Comparison of ENCODE assay signal across 8 mouse cellular contexts in genomic region chr17:35046681-35047455, GRCm38 (mm10). TPM values are rescaled to one million over a fixed set of nuclear protein-coding genes. Genes with fewer than 3 reads are reported as not detected.
DNase-seq lines count a peak whose midpoint lies in the region; ATAC-seq and TF ChIP-seq lines count a peak whose summit lies in the region.

Gene Msh5, minus strand, starts transcription at chr17:35046745.

- no peak for TF ChIP-seq CTCF in hindbrain, postnatal 0 days (IDR thresholded peaks at IDR 0.05; ENCODE audit: low read depth)

- peak within 1 kb of the TSS; percentile 67 for H3K9ac ChIP-seq in hindbrain, postnatal 0 days (replicated peaks; ENCODE audit: low read length)

- H3K4me1 ChIP-seq in hindbrain, postnatal 0 days (ENCODE audit: insufficient read depth, low read length): 0 out of 2 replicates have a peak, but pooled peaks cover 4% of the 10 kb centered on the region
- H3K4me1 ChIP-seq in megakaryocyte, embryonic 14.5 days: peaks cover 69% of the 10 kb centered on the region

- H3K4me3 ChIP-seq in hindbrain, postnatal 0 days (ENCODE audit: low read length): peak within 1 kb of the TSS; percentile 53
- peak within 1 kb of the TSS; percentile 93 for H3K4me3 ChIP-seq in megakaryocyte, embryonic 14.5 days (replicated peaks)

- no peaks in the 10 kb centered on the region for H3K36me3 ChIP-seq in hindbrain, postnatal 0 days (ENCODE audit: insufficient read depth, low read length)
- peaks cover 8% of the 10 kb centered on the region for H3K36me3 ChIP-seq in megakaryocyte, embryonic 14.5 days (replicated peaks; ENCODE audit: low read length)

- WGBS in hindbrain, postnatal 0 days: 3% methylated on average over 32 of the region's 33 CpGs

- peak within 1 kb of the TSS; percentile 74 for H3K4me2 ChIP-seq in hindbrain, postnatal 0 days (ENCODE audit: low read depth, low read length)

- peak within 1 kb of the TSS; percentile 51 for H3K27ac ChIP-seq in hindbrain, postnatal 0 days

- peak; percentile 99 for ATAC-seq in hindbrain, postnatal 0 days

- no peaks in the 10 kb centered on the region for H3K27me3 ChIP-seq in hindbrain, postnatal 0 days (ENCODE audit: insufficient read depth, low read length)
- H3K27me3 ChIP-seq in megakaryocyte, embryonic 14.5 days (replicated peaks): no peaks in the 10 kb centered on the region

- no peaks in the 10 kb centered on the region for H3K9me3 ChIP-seq in hindbrain, postnatal 0 days (ENCODE audit: low read length)
- H3K9me3 ChIP-seq in megakaryocyte, embryonic 14.5 days: no peaks in the 10 kb centered on the region

- peak; percentile 99 for DNase-seq in WW6 (ENCODE audit: low read depth, low spot score)
- DNase-seq in cerebellum, postnatal 4 days (ENCODE audit: low spot score in 2 of 2): peak; percentile 92 to 98
- DNase-seq in gastrocnemius, adult 18-20 months (ENCODE audit: low spot score): peak; percentile 96
- peak; percentile 99 for DNase-seq in hindbrain, postnatal 0 days (ENCODE audit: low spot score)
- peak; percentile 85 to 93 for DNase-seq in left cerebral cortex, adult 8-10 months (ENCODE audit: low spot score in 2 of 2)
- DNase-seq in right cerebral cortex, postnatal 10 days (ENCODE audit: low spot score in 2 of 2): peak; percentile 97 to 98
- peak; percentile 94 for DNase-seq in urinary bladder, postnatal 25 days (ENCODE audit: low spot score)

RNA-seq across cellular contexts. Expression of gene Msh5, which starts in this region (rescaled TPM):
- total RNA-seq in gastrocnemius, adult 18-20 months (2021): under 1 TPM in 1 of 2 experiments, not detected in 1; 0.28 TPM
- 1.1 and 6.4 TPM in 2 replicates for total RNA-seq in hindbrain, postnatal 0 days (2014; rRNA removed)
- polyA plus RNA-seq in hindbrain, postnatal 0 days (2015; fragmentation: Nextera tagmentation; extraction: Ambion mirVana): 2.2 and 3.1 TPM in 2 replicates
- total RNA-seq in left cerebral cortex, adult 8-10 months (2022): 1 to 10 TPM in 1 of 4 experiments, under 1 TPM in 2, not detected in 1; 0.34 to 1.2 (median 0.78) TPM
- polyA plus RNA-seq in megakaryocyte, embryonic 14.5 days (2012; ENCODE audit: insufficient read depth, low replicate concordance): 10.5 and 10.9 TPM in 2 replicates

Comparison
In these comparisons a context has a peak if more than half of its experiments do, and no peak if none do; other contexts are left out.
1. Peak in every context shown above with its lines: DNase-seq, ATAC-seq, H3K4me3 ChIP-seq and H3K27ac ChIP-seq.
2. Peak in DNase-seq in gastrocnemius, adult 18-20 months; RNA of the gene not detected or under 1 TPM.